Mouse (Mus musculus): ENCODE measurements at regions not wholly inside any gene's neighbourhood (a gene's known extent, or its start where the extent isn't known, plus 50 kb on each side); places are given as distances from the start of the nearest gene placed in this dataset.

- Histone ChIP-seq H3K4me2 (no peak overlapping the region), H3K27me3 (no peaks in the 10 kb centered on the region), H3K9ac (no peak overlapping the region), H3K9me3 (replicated peaks) (no peaks in the 10 kb centered on the region), H3K36me3 (no peaks in the 10 kb centered on the region), H3K27ac (no peak overlapping the region), H3K4me1 (peaks cover 12% of the 10 kb centered on the region), H3K4me3 (replicated peaks) (no peak overlapping the region)
- no peak for ATAC-seq (replicated peaks; ENCODE audit: low FRiP score)
- WGBS = 76% methylated on average over 4 of the region's 4 CpGs
These were observed 110.4 kb downstream of the Tbx19 start for GRCm38 (mm10) chr1:165050176-165050575.

DNA sequence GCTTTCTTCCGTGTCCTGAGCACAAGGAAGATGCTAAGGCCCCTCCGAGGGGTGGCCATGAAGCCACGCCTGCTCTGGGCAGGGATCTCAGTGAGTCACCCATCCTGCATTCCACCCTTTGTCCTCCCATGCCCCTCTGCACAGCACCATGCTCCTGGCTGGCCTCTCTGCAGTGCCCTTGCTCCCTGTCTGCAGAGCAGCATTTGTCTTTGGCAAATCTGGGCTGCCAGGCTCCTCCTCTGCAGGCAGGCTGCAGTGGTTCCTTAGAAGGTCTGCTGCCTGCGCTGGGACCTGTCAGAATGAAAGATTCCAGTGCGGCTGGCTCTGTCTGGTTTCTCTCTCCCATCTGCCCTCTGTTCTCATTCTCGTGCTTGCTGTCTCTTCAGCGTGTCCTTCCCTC, 111.3 kb upstream of the Xcl1 start:
- Histone ChIP-seq H3K4me2 (0 out of 2 replicates have a peak overlapping the region, but pooled peaks have one; percentile 27), H3K27ac (peak overlapping the region; percentile 10; the same call in 1 of the 2 replicates), H3K4me1 (peaks cover 12% of the 10 kb centered on the region), H3K4me3 (replicated peaks) (no peak overlapping the region), H3K27me3 (no peaks in the 10 kb centered on the region), H3K9me3 (replicated peaks) (no peaks in the 10 kb centered on the region), H3K36me3 (no peaks in the 10 kb centered on the region), H3K9ac (no peak overlapping the region)
- ATAC-seq (replicated peaks; ENCODE audit: low FRiP score) = peak; percentile 89
- 13% methylated on average over 7 of the region's 7 CpGs for WGBS

- ATAC-seq (replicated peaks; ENCODE audit: low FRiP score) = peak; percentile 27; the same call in 1 of the 2 replicates
- Histone ChIP-seq H3K36me3 (no peaks in the 10 kb centered on the region), H3K27me3 (no peaks in the 10 kb centered on the region), H3K4me2 (no peak overlapping the region), H3K4me1 (peaks cover 12% of the 10 kb centered on the region), H3K9ac (no peak overlapping the region), H3K4me3 (replicated peaks) (no peak overlapping the region), H3K9me3 (replicated peaks) (no peaks in the 10 kb centered on the region), H3K27ac (no peak overlapping the region)
- 63% methylated on average over 4 of the region's 4 CpGs for WGBS
These were observed 110.7 kb upstream of the Xcl1 start for GRCm38 (mm10) chr1:165046056-165046455.

DNA sequence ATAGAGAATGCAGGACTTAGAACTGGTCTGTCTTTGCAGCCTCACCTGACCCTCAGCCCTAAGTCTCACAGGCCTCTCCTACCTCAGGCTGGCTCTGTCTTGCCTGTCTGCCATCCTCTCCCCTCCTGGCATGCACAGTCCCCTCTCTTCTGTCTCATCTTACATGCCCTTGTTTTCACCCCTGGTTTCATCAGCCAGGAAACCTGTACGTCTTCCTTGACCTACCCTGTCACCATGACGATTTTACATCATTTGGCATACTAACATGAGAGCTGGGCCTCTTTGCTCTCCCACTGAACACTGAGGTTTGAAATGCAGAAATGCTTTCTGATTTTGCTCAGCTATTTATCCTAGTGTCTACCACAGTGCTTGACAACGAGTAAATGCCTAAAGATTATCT, 108.0 kb upstream of the Xcl1 start:
- Histone ChIP-seq H3K4me3 (replicated peaks) (no peak overlapping the region), H3K9ac (no peak overlapping the region), H3K27ac (no peak overlapping the region), H3K9me3 (replicated peaks) (no peaks in the 10 kb centered on the region), H3K27me3 (no peaks in the 10 kb centered on the region), H3K36me3 (no peaks in the 10 kb centered on the region), H3K4me1 (peaks cover 12% of the 10 kb centered on the region), H3K4me2 (no peak overlapping the region)
- 0 out of 2 replicates have a peak, but pooled peaks have one; percentile 22 for ATAC-seq (replicated peaks; ENCODE audit: low FRiP score)
- 36% methylated on average over 3 of the region's 3 CpGs for WGBS

DNA sequence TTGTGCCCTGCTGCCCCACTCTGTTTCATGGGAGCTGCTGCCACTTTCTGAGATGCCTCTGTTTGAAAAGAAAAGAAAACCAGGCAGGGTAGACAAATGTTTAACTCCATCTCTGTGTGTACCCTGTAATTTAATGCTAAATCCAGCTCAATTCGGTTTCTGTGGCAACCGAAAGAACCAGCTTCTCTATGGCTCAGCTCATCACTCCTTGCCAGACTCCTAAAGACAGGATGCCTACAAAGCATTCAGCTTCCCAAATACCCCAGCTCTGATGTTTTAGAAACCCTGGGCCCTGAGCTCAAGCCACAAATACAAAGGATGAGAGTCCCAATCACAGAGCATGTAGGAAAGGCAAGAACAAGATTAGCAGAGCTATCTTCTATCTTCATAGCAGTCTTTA, 106.8 kb upstream of the Xcl1 start:
- ATAC-seq (replicated peaks; ENCODE audit: low FRiP score) = no peak
- Histone ChIP-seq H3K27me3 (no peaks in the 10 kb centered on the region), H3K4me2 (no peak overlapping the region), H3K4me1 (peaks cover 12% of the 10 kb centered on the region), H3K9me3 (replicated peaks) (no peaks in the 10 kb centered on the region), H3K9ac (no peak overlapping the region), H3K27ac (no peak overlapping the region), H3K36me3 (no peaks in the 10 kb centered on the region), H3K4me3 (replicated peaks) (no peak overlapping the region)
- WGBS = 78% methylated on average over 2 of the region's 2 CpGs

- WGBS = 73% methylated on average over 3 of the region's 3 CpGs
- ATAC-seq (replicated peaks; ENCODE audit: low FRiP score) = no peak
- H3K9ac ChIP-seq = no peak overlapping the region
These were observed 101.3 kb upstream of the Xcl1 start for GRCm38 (mm10) chr1:165036631-165037030.

GRCm38 (mm10) chr1:165035618-165036017, 100.3 kb upstream of the Xcl1 start:
- ATAC-seq (replicated peaks; ENCODE audit: low FRiP score) = no peak
- WGBS = 78% methylated on average over 1 of the region's 1 CpGs

More at GRCm38 (mm10) chr1:165036631-165037030, 101.3 kb upstream of the Xcl1 start:
- no peaks in the 10 kb centered on the region for H3K36me3 ChIP-seq
- H3K27me3 ChIP-seq = no peaks in the 10 kb centered on the region
- no peaks in the 10 kb centered on the region for H3K9me3 ChIP-seq (replicated peaks)
- no peak overlapping the region for H3K27ac ChIP-seq
- H3K4me3 ChIP-seq (replicated peaks) = no peak overlapping the region
- no peaks in the 10 kb centered on the region for H3K4me1 ChIP-seq
- H3K4me2 ChIP-seq = no peak overlapping the region

GRCm38 (mm10) chr1:165020960-165021563, 85.7 kb upstream of the Xcl1 start:
- Histone ChIP-seq H3K4me2 (no peak overlapping the region), H3K27me3 (no peaks in the 10 kb centered on the region), H3K36me3 (no peaks in the 10 kb centered on the region), H3K9me3 (replicated peaks) (no peaks in the 10 kb centered on the region), H3K9ac (no peak overlapping the region), H3K4me3 (replicated peaks) (no peak overlapping the region), H3K4me1 (0 out of 2 replicates have a peak, but pooled peaks cover 8% of the 10 kb centered on the region), H3K27ac (no peak overlapping the region)
- WGBS = 55% methylated on average over 10 of the region's 10 CpGs
- no peak for ATAC-seq (replicated peaks; ENCODE audit: low FRiP score)

More at GRCm38 (mm10) chr1:165035618-165036017, 100.3 kb upstream of the Xcl1 start:
- no peak overlapping the region for H3K27ac ChIP-seq
- no peaks in the 10 kb centered on the region for H3K4me1 ChIP-seq
- no peak overlapping the region for H3K9ac ChIP-seq
- H3K36me3 ChIP-seq = no peaks in the 10 kb centered on the region
- H3K4me3 ChIP-seq (replicated peaks) = no peak overlapping the region
- no peaks in the 10 kb centered on the region for H3K9me3 ChIP-seq (replicated peaks)
- H3K4me2 ChIP-seq = no peak overlapping the region
- H3K27me3 ChIP-seq = no peaks in the 10 kb centered on the region

GRCm38 (mm10) chr1:165018692-165019309, 83.5 kb upstream of the Xcl1 start:
- H3K36me3 ChIP-seq = no peaks in the 10 kb centered on the region
- H3K4me3 ChIP-seq (replicated peaks) = peak overlapping the region; percentile 37
- WGBS = 20% methylated on average over 16 of the region's 16 CpGs
- no peak overlapping the region for H3K27ac ChIP-seq
- ATAC-seq (replicated peaks; ENCODE audit: low FRiP score) = peak; percentile 95
- no peaks in the 10 kb centered on the region for H3K9me3 ChIP-seq (replicated peaks)
- 0 out of 2 replicates have a peak, but pooled peaks cover 8% of the 10 kb centered on the region for H3K4me1 ChIP-seq
- H3K27me3 ChIP-seq = no peaks in the 10 kb centered on the region
- no peak overlapping the region for H3K9ac ChIP-seq
- H3K4me2 ChIP-seq = peak overlapping the region; percentile 60

- Histone ChIP-seq H3K9ac (no peak overlapping the region), H3K4me1 (0 out of 2 replicates have a peak, but pooled peaks cover 8% of the 10 kb centered on the region), H3K4me2 (peak overlapping the region; percentile 60), H3K27ac (no peak overlapping the region), H3K27me3 (no peaks in the 10 kb centered on the region), H3K36me3 (no peaks in the 10 kb centered on the region), H3K9me3 (replicated peaks) (no peaks in the 10 kb centered on the region), H3K4me3 (replicated peaks) (no peak overlapping the region)
- ATAC-seq (replicated peaks; ENCODE audit: low FRiP score) = no peak
- 96% methylated on average over 4 of the region's 4 CpGs for WGBS
These were observed 82.9 kb upstream of the Xcl1 start for GRCm38 (mm10) chr1:165018236-165018635.

GRCm38 (mm10) chr1:165017793-165018192, 82.5 kb upstream of the Xcl1 start:
- Histone ChIP-seq H3K27ac (no peak overlapping the region), H3K27me3 (no peaks in the 10 kb centered on the region), H3K9me3 (replicated peaks) (no peaks in the 10 kb centered on the region), H3K4me1 (0 out of 2 replicates have a peak, but pooled peaks cover 8% of the 10 kb centered on the region), H3K4me3 (replicated peaks) (no peak overlapping the region), H3K9ac (no peak overlapping the region), H3K36me3 (no peaks in the 10 kb centered on the region), H3K4me2 (no peak overlapping the region)
- WGBS = 87% methylated on average over 6 of the region's 6 CpGs
- no peak for ATAC-seq (replicated peaks; ENCODE audit: low FRiP score)

DNA sequence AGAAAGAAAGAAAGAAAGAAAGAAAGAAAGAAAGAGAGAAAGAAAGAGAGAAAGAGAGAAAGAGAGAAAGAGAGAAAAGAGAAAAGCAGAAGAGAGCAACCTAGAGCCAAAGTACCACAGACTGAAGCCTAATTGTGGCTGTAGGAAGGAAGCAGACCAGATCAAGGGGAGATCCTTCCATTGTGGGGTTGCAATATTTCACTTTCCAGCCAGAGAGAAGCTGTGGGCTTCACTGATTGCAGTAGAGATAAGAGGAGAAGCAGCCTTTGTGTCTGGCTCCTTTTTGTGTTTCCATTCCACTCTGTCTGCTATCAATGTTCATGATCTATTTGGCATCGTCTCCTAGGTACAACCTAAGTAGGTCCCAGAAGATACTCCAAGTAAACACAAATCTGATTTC, 79.0 kb upstream of the Xcl1 start:
- H3K4me3 ChIP-seq (replicated peaks) = no peak overlapping the region
- H3K4me1 ChIP-seq = 0 out of 2 replicates have a peak, but pooled peaks cover 6% of the 10 kb centered on the region
- WGBS = 66% methylated on average over 1 of the region's 1 CpGs
- no peak overlapping the region for H3K27ac ChIP-seq
- no peak for ATAC-seq (replicated peaks; ENCODE audit: low FRiP score)
- H3K27me3 ChIP-seq = no peaks in the 10 kb centered on the region
- no peak overlapping the region for H3K9ac ChIP-seq
- H3K36me3 ChIP-seq = no peaks in the 10 kb centered on the region
- no peak overlapping the region for H3K4me2 ChIP-seq
- H3K9me3 ChIP-seq (replicated peaks) = no peaks in the 10 kb centered on the region
